Mouse (Mus musculus): ENCODE data around the gene Rtl10.

DNA sequence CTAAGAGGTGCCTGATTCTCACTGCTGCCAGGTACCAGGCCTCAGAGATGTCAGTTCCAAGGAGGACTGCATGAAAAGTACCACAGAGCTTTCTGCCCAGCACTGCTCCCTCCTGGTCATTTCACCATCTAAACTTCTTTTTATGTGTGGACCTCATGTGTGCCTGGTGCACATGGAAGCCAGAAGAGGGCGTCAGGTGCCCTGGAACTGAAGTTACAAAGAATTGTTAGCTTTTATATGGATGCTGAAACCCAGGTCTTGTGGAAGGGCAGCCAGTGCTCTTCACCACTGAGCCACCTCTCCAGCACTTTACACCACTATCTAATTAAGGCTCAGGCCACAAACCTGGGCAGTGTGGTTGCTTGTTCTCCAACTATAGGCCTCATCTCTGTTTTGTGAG is 27.9 kb upstream of the Rtl10 start:
- no peak for TF ChIP-seq POLR2A (IDR thresholded peaks at IDR 0.05; ENCODE audit: borderline replicate concordance, extremely low read depth, insufficient read depth, insufficient read length, poor library complexity, severe bottlenecking)
- 0 out of 2 replicates have a peak, but pooled peaks have one; percentile 1 for TF ChIP-seq CTCF (IDR thresholded peaks at IDR 0.05; ENCODE audit: borderline replicate concordance, extremely low read depth, insufficient read depth, insufficient read length)

Data from brain, embryonic 14.5 days (tissue).